Mouse (Mus musculus): Measurements from ENCODE around the gene Sema7a.
A peak's percentile ranks its signal among the peaks of the same experiment; 100 is the strongest.

Gene Sema7a

DNA sequence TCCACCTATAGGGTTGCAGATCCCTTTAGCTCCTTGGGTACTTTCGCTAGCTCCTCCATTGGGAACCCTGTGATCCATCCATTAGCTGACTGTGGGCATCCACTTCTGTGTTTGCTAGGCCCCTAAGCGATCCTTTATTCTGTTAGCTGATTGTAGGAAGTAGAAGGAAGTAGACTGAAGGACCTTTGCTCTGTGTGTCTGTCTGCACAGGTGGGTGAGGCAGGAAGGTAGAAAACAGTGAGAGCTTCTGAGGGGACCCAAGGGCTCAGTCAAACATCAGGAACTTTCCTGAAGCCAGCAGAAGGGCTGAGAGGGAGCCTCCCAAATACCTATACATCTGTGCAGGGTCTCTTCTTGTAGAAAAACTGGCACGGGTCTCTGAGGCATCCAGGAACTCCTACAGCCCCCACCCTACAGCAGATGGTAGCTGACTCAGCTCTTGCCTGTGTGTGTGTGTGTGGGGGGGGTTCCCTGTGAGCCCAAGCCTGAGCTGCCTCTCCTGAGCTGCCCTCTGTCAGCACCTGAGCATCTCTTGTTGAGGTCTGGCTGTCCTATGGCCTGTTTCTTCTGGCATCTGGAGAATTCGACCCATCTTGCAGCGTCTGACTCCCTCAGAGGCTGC, 35.4 kb downstream of the Sema7a start:
- no peak for DNase-seq (ENCODE audit: low spot score)

DNA sequence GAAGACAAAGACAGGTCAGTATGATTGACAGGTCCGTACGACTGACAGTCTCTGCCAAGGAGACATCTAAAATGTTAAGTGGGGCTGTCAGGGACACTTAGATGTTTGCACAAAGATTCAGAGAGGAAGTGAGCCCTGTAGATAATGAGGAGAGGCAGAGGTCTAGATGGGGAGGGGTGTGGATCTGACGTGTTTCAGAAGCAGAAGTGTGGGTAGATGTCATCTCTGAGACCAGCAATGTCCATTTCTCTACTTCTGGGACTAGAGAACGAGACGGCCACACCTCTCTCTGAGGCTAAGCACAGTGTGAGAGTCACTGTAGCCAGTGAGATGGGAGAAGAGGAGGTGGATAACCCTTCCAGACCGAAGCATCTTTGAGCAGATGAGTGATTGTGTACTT, 38.1 kb downstream of the Sema7a start:
- no peak for DNase-seq (ENCODE audit: low spot score)

DNA sequence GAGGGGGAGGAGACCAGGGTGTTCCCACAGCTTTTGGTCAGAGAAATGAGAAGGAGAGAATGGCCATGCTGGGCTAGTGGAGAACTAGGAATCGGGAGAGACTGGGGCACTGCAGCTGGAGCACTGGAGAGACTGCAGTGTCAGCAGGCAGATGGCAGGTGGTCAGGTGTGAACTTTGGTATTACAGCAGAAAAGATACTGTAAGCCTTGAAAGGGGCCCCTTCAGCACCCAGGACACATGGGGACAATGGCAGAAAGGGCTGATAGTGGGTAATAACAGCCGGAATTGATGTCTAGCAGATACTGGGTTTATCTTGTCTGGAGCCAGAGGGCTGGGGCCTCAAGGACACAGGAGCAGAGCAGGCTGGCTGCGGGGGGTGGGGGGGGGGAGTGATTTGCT, 38.9 kb downstream of the Sema7a start:
- no peak for DNase-seq (ENCODE audit: low spot score)

DNA sequence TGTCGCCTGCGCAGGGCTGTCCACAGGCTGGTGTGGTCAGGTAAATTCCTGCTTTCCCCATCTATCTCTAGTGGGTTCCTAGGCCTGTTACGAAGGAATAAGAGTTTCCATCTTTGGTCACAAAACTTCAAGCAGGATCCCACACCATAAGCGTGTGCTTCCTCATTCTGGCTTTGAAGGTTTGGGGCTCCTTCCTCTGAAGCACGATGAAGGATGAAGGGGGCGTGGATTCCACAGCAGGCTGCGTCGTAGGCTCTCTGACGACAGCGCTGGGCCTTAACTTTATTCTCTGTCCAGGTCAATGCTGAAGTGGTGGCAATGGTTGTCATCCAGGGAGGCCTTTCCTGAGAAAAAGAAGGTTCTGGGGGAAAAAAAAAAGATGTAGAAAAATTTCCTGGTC, 40.7 kb downstream of the Sema7a start:
- no peak for DNase-seq (ENCODE audit: low spot score)

DNA sequence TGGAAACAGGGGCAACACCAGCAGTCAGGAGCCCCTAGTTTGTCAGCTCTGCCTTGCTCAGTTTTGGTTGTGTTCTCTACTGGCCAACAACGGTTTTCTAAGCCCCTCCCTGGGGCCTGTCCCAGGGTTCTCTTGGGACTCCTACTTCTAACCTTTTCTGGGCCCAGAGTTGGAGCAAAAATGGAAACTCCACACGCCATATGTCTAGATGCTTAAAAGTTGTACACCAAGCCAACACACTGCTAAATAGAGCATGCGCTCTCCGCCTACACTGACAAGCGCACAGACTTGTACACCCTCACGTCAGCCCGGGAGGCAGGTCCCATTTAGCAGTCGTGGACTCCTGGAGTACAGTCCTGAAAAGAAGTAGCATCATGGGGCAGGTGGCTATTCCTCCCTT, 45.4 kb downstream of the Sema7a start:
- DNase-seq (ENCODE audit: low spot score), result no peak

DNA sequence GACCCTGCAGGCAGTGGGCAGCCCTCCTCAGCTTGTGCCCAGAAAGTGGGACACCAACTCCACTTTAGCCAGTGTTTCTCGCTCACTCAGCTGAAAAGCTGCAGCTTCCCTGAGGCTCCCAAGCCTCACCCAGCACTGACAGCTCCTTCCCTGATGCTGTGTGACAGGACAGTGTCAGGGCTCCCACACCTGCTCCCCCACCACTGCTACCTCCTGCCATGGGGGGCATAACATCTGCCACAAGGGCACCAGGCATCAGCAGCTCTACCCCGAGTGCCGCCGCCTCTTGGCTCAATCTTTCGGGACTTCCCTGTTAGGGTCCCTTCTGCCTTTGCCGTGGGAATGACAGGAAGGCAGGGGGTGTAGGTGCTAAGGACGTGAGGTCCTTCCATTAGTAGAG, 46.4 kb downstream of the Sema7a start:
- DNase-seq (ENCODE audit: low spot score), result no peak

DNA sequence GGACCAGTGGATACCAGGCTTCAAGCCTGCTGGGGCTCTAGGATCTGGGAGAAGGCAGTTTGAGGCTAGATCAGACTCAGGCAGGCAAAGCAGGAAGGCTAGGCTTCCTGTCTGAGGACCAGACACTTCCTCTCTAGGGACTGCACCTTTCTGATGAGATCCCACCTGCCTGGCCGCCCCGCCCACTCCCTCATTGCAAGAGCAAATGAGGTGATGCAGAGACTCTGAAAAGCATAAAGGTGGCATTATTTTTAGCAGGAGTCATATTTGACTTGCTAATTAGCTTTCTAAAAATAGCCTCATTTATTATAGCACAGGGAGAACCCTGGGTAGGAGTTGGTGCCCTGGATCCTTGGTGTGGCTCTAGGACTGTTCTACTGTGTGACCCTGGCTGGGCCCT, 48.2 kb downstream of the Sema7a start:
- no peak for DNase-seq (ENCODE audit: low spot score)

DNA sequence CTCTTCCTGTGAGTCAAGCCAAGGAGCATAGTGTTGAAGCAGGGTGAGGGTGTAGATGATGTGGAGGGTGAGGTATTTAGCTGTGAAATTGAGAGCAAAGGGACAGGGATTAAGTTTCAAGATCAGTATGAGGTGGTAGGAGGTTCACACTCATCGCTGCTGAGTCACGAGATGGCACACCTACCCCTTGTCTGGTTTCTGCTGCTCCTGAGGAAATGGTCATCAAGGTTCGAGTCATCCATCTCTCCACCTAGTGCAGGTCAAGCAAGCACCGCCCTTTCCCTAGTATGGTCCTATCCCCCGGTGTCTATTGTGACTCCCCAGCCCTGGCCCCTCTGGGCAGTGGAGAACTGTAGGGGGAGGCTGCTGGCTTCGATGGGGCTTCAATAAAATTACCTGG, 49.4 kb downstream of the Sema7a start:
- no peak for DNase-seq (ENCODE audit: low spot score)

DNA sequence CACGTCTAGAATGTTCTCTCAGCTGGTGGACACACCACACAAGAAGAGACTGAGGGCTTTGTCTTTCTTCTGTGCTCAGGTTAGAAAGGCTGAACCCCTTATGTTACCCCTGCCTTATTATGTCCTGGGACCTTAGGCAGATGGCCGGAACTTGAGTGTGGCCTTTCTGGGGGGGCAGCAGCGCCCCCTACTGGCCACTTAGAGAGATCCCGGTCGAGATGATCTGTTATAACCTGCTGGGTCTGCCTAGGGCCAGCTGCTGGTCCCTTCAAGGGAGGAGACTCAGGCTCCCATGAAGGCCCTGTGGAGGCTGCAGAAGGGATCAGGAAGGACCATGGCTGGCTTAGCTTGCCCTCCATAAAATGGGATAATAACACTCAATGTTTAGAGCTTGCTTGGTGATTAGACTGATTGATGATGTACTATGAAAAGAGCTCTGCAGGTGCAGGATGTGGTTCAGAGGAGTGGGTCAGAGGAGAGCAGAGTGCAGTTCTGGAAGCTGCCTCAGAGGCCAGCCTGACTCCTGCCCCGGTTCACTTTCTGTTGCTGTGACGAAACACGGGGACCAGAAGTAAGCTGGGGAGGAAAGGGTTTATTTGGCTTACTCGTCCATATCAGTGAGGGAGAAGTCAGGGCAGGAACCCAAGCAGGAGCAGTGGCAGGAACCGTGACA, 50.7 kb downstream of the Sema7a start:
- no peak for DNase-seq (ENCODE audit: low spot score)

DNA sequence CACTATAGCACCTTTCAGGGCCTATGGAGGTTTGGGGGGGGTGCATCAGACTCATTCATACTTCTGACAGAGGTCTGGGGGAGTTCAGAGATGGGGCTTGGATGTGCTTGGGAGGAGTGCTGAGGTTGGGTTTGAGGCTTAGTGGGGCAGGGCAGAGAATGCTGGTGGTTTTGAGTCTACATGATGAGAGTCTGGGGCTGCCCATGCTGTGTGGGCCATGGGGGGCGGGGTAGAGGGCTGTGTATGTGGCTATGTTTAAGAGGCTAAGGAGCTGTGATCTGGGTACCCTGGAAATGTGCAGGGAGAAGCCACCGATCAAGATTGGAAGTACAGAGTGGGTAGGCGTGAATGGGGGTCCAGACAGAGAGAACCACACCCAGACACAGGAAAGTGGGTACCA, 52.1 kb downstream of the Sema7a start:
- DNase-seq (ENCODE audit: low spot score), result no peak

DNA sequence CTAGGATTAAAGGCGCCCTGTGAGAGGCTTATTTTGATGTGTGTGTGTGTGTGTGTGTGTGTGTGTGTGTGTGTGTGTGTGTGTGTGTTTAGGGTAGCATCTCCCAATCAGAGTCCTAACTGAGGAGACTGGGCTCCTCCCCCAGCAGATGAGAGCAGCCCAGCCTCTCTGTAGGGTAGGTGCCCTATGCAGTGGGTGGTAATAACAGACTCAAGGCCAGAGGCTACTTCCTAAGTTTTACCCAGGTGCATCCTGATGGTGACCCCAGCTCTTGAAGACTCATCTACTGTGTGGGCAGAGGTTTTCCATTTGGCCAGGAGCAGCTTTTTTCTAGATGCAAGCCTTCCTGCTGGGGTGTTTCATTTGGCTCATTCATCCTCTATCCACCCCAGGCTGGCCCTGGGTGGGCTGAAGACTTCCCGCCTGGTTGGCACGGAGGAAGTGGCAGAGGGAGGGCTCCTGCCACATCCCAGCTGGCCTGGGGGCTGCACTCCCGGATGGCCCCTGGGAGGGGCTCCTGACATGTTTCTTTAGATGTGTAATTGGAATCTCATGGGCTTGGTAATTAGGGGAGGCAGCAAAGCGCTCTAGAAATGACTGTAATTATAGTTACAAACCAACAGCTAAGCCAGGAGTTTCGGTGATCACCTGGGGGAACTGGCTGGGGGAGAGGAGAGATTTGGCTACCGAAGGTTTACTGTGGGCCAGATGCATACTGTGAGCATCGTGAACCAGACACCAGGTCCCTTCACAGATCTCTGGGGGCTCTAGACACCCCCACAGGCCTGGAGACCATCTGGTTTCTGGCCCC, 53.1 kb downstream of the Sema7a start:
- DNase-seq (ENCODE audit: low spot score), result no peak

DNA sequence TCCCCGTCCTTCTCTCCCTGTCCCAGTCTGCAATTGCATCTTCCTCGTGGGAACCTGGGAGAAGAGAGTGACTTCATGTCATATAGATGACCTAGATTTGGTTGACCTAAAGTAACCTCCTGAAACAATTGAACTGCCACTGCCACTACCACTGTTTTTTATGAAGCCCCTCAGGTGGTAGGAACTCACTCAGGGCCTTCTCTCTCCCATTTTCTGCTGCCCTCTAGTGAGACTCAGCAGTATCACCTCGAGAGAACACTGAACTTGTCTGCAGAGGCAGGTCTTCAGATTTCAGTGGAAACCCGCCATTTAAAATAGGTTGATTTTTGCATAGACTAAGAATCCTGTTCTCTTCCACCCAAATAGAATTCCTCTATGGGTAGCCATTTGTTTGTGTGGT, 55.4 kb downstream of the Sema7a start:
- DNase-seq (ENCODE audit: low spot score), result no peak

DNA sequence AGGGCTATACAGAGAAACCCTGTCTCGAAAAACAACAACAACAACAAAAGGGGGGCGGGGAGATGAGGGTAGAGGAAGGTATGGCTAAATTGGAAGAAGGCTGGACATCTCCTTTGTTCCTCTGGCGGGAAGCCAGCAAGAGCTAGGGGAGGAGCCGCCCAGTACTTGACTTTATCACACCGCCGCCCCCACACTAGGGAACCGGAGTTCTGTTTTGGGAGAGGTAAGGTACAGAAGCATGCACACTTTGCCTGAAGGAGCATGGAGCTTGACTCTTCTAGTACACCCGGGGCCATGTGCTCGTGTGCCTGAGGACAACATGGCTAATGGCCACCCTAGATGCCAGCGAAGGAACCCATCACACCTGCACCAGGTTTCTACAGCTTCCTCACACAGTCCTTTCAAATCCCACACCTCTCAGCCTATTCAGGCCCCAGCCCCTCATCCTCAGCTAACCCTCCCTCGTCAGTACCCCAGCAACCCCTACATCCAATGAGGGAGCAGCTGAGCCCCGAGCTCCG, 57.7 kb downstream of the Sema7a start:
- no peak for DNase-seq (ENCODE audit: low spot score)

DNA sequence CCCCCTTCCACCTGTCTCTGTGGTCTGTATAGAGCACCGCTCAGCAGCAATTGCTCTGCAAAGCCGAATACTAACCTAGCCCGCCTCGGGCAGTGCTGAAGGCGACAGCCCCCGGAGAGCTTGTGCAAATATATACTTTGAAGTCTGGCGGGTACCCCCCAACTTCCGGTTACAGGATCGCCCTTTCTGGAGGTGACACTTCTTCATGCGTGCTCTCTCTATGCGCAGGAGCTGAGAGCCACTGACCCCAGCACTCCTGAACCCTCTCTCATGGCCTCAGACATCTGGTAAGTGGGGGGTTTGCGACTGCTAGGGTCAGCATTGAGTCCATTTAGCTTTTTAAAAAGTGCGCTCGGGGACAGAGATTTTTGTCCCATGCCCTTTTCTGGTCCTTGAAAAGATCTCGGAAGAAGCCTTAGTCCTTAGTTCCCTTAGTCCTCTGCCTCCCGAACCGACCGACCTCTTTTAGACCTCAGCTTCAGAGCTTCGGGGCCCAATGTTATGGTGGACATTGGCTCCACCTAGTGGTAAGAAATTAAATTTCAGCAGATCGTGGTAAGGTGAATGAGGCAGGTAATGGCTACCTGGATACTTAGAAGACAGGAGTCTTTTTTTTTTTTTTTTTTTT, 58.2 kb downstream of the Sema7a start:
- DNase-seq (ENCODE audit: low spot score), result peak; percentile 62

DNA sequence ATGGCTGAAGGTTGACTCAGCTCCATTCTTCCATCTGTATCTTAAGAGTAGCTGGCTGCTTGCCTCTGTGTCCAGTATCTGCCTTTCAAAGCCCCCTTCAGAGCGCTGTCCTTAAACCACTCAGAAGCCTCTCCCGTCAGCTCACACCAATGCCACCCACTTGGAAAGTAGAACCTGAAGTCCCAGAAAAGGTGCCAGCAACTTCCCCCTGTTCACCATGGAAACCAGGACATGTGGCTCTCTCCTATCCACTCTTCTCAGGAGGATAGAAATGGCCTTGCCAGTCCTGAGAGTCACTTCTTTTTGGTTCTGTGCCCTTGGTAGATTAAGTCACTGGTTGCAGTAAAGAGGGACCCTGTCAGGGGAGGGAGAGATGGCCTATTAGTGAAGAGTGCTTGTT, 58.8 kb downstream of the Sema7a start:
- DNase-seq (ENCODE audit: low spot score), result no peak

DNA sequence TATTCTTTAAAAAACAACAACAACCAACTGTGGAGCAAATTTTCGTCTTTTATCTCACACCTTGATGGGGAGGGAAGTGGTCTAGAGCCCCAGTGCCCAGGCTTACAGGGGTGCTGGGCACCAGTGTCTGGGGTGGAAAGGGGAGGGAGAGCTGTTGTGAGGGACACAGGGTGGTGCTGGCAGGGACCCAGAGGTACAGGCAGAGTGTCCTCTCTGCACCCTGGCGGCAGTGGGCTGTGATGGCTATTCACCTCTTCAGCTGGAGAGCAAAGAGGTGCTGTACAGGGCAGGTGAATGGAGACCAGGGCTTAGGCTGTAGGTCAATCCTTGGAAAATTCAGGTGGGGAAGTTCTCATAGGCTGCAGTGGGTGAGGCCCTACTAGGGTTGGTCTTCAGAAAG, 59.8 kb downstream of the Sema7a start:
- DNase-seq (ENCODE audit: low spot score), result no peak

DNA sequence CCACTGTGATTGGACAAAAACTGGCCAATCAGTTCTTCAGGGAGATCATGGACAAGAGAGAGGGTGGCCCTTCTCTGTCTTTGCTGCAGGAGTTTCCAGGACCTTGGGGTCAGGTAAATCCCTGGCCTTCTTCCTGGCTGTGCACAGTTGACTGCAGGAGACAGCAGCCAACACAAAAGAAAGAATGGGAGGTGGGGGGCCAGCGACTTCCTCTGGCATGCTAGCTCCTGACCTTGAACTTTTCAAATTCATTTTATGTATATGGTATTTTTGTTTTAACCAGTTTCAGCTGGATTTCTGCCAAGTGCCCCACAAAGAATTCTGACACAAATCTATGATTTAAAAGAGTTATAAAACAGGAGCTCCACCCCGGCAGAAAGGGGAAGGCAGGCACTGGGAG, 63.4 kb downstream of the Sema7a start:
- no peak for DNase-seq (ENCODE audit: low spot score)

DNA sequence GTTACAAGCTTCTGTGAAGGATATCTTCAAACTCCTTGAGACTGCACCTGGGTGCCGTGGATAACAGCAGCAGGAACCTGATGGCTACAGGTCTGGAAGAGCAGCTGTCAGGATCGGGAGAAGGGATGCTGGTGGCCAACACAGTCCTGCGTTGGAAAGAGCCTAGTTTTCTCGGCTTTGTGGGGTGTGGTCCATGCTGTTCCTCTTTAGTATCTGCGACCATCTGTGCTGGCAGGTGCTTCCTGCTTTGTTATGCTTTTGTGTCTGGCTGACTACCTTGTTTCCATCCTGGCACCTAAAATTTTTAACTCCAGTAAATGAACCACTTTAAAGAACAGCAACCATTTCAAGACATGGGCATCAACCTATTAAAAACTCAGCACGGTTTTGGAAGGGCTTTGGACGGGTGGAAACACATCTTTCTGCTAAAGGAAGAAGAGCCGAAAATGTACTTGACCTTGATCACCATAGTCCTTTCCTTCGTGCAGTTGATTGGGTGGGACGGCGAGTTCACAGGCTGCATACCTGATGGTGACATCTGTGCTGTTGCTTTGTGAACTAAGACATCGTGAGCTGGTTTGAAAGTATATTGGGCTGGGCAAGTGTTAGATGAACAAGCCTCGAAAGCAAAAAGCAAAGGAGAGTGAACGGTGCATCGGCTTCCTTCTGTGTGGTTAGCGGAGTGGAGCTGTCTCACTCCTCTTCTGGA, 66.0 kb downstream of the Sema7a start, which contains the start of gene Cyp11a1:
Gene Cyp11a1, plus strand, starts transcription at position 659 of the 709 bp plus-strand sequence.
- no peak for DNase-seq (ENCODE audit: low spot score)

DNA sequence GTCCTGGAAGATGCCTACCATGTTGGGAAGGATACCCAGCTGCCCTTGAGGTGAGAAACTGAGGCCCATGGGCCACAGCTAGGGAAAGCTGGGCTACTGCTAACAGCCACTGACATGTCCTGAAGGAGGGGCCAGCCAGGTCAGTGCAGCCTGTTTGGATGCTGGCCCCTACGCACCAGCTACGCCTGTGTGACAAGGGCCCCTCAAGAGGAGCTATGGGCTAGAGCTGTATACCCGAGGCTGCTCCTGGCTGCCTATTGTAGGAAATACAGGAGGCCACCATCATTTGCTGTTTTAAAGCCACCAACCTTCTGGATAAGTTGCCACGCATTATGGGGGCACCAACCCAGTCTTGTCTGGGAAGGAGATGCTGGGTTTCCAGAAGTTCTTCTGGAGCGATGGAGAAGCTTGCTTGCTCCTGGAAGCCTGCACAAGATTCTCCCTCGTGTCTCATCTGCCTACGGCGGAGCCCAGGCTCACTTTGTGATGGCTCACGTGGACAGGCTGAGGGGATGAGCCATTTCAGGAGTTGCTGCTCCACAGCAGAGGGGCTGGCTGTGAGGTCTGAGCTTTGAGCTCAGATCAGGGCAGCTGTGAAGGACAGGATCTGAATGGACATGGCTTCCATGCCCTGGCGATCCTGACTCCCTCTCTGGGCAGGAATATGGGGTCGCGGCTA, 68.6 kb downstream of the Sema7a start:
- DNase-seq (ENCODE audit: low spot score), result no peak

DNA sequence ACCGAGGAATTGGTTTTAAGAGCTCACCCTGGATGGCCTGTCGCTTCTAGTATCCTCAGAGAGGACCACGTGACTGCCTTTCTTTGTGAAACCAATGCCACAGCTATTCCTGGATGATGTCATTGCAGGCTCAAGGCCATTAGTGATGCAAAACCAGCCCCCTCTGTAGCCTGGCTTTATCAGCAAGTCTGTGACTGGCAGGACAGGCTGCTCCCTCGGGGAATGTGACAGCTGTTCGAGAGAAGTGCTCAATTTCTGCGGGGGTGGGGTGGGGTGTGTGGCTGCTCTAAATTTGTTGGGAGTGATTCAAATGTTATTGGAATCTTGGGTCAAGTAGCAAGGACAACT, 69.1 kb downstream of the Sema7a start:
- peak; percentile 13 for DNase-seq (ENCODE audit: low spot score)

DNA sequence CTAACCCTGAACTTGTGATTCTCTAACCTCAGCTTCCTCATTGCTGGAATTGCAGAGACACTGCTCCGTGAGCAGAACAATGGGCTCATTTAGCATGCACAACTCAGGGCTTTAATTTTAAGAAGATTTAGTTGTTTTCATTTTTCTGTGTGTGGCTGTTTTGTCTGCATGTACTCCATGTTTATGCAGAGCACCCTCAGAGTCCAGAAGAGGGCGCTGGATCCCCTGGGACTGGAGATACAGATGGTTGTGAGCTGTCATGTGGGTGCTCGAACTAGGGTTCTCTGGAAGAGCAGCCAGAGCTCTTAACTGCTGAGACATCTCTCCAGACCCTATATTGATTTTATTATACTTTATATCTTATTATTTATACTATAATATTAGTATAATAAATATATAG, 69.7 kb downstream of the Sema7a start:
- DNase-seq (ENCODE audit: low spot score), result no peak

All from ovary, postnatal 14 days (tissue).